Mouse (Mus musculus) liver, embryonic 14.5 days (tissue): ENCODE measurements around the gene Fut1.

Source experiments
- CTCF ChIP-seq: IDR thresholded peaks from 2 replicates; pipeline ENCODE4 v1.5.1; 2016; ENCODE audit warnings: antibody characterized with exemption, low read depth, control low read depth
- EP300 ChIP-seq: IDR thresholded peaks from 2 replicates; pipeline ENCODE4 v1.6.1; 2016; ENCODE audit warnings: antibody characterized with exemption, low read depth

GRCm38 (mm10) chr7:45593118-45593815 is 23.8 kb upstream of the Fut1 start:
- TF ChIP-seq CTCF (peak; percentile 97), EP300 (no peak)
